Mouse (Mus musculus) stomach, embryonic 15.5 days (tissue): Measurements from ENCODE around the gene Fbxw13. TPM values are rescaled to one million over a fixed set of nuclear protein-coding genes. Genes with fewer than 3 reads are reported as not detected.

Experiments
- polyA plus RNA-seq: library from polyadenylated mRNA; unstranded; fragments of >200 nt; fragmentation: Nextera tagmentation; extraction: Ambion mirVana; gene quantifications from 2 replicates; pipeline ENCODE4 v1.2.1, GENCODE M21; 2015

Gene Fbxw13
- polyA plus RNA-seq, 1 experiment from 2014 or later: not detected

Other genes with a start within 250 kb of the Fbxw13 start
- gene Col7a1, start 242.4 kb downstream of the Fbxw13 start, polyA plus RNA-seq: 5.9 and 6.6 TPM in 2 replicates
- 0.12 and 0.19 TPM in 2 replicates for gene Ucn2, start 210.0 kb downstream of the Fbxw13 start, polyA plus RNA-seq
- gene Pfkfb4, start 204.2 kb downstream of the Fbxw13 start, polyA plus RNA-seq: 9.6 and 10.2 TPM in 2 replicates
- 104 and 107 TPM in 2 replicates for gene Shisa5, start 157.4 kb downstream of the Fbxw13 start, polyA plus RNA-seq
- 12.7 and 14.4 TPM in 2 replicates for gene Trex1, start 136.2 kb downstream of the Fbxw13 start, polyA plus RNA-seq
- gene Atrip, start 121.9 kb downstream of the Fbxw13 start, polyA plus RNA-seq: 24.7 and 26.1 TPM in 2 replicates
- 14.7 and 16.3 TPM in 2 replicates for gene Ccdc51, start 113.5 kb downstream of the Fbxw13 start, polyA plus RNA-seq
- 586 and 587 TPM in 2 replicates for gene Tma7, start 113.4 kb downstream of the Fbxw13 start, polyA plus RNA-seq
- 12.8 and 13.3 TPM in 2 replicates for gene Plxnb1, start 100.6 kb downstream of the Fbxw13 start, polyA plus RNA-seq
- gene Fbxw21, start 33.9 kb downstream of the Fbxw13 start, polyA plus RNA-seq: not detected in 2 replicates
- not detected in 2 replicates for gene Fbxw20, start 38.8 kb upstream of the Fbxw13 start, polyA plus RNA-seq
- gene Fbxw14, start 91.7 kb upstream of the Fbxw13 start, polyA plus RNA-seq: not detected in 2 replicates
- not detected in 2 replicates for gene Fbxw28, start 143.7 kb upstream of the Fbxw13 start, polyA plus RNA-seq
- gene Fbxw22, start 208.3 kb upstream of the Fbxw13 start, polyA plus RNA-seq: not detected in 2 replicates